Mouse (Mus musculus) cerebellum, postnatal 25 days (tissue): ENCODE results near the gene Lrg1.
A peak's percentile ranks its signal among the peaks of the same experiment; 100 is the strongest.

Experiments used
- DNase-seq, 2 experiments: peaks; one replicate each; pipeline ENCODE4 v3.0.0; 2021; ENCODE audit warnings: mixed read lengths in 2 of 2

The Lrg1 gene

GRCm38 (mm10) chr17:56074097-56074826, 47.5 kb downstream of the Lrg1 start:
- DNase-seq = peak in 1 of 2 experiments; percentile 84

- no peak for DNase-seq
Measured at GRCm38 (mm10) chr17:56072243-56072642, 49.6 kb downstream of the Lrg1 start.

GRCm38 (mm10) chr17:56071126-56071525, 50.7 kb downstream of the Lrg1 start:
- no peak for DNase-seq
